Mouse (Mus musculus): ENCODE data around the gene Kmt2b. TPM values are rescaled to one million over a fixed set of nuclear protein-coding genes. Genes with fewer than 3 reads are reported as not detected.

Gene Kmt2b
- polyA plus RNA-seq, 2 experiments = 13.1 to 62.0 TPM

- H3K4me3 ChIP-seq (replicated peaks; ENCODE audit: low read length) = peak overlapping the region; percentile 96
- DNase-seq (ENCODE audit: low spot score) (peak; percentile 92), ATAC-seq (ENCODE audit: low FRiP score, low read depth) (peak; percentile 70)
- WGBS = 28% methylated on average over 40 of the region's 40 CpGs
- peak overlapping the region; percentile 92 for H3K27ac ChIP-seq (replicated peaks; ENCODE audit: low read depth, low read length)
- peaks cover 14% of the 10 kb centered on the region for H3K4me1 ChIP-seq (ENCODE audit: control insufficient read depth, insufficient read depth, low read length)
- H3K9me3 ChIP-seq (ENCODE audit: control insufficient read depth, low read length) = no peaks in the 10 kb centered on the region
- peak overlapping the region; percentile 77 for H3K4me2 ChIP-seq (replicated peaks; ENCODE audit: low read depth, low read length, severe bottlenecking)
- H3K36me3 ChIP-seq (ENCODE audit: control insufficient read depth, insufficient read depth, low read length) = peaks cover 21% of the 10 kb centered on the region
- H3K27me3 ChIP-seq (ENCODE audit: control insufficient read depth, insufficient read depth, low read length) = no peaks in the 10 kb centered on the region
- TF ChIP-seq POLR2A (IDR thresholded peaks at IDR 0.05; ENCODE audit: borderline replicate concordance, extremely low read depth, insufficient read depth, insufficient read length) = no peak
- peak overlapping the region; percentile 98 for H3K9ac ChIP-seq (ENCODE audit: low read depth, low read length, severe bottlenecking)
Measured at GRCm38 (mm10) chr7:30589435-30590301, 1.1 kb upstream of the Kmt2b start.

GRCm38 (mm10) chr7:30587842-30588667 is 471 bp downstream of the Kmt2b start:
- no peak for DNase-seq (ENCODE audit: low spot score)

DNA sequence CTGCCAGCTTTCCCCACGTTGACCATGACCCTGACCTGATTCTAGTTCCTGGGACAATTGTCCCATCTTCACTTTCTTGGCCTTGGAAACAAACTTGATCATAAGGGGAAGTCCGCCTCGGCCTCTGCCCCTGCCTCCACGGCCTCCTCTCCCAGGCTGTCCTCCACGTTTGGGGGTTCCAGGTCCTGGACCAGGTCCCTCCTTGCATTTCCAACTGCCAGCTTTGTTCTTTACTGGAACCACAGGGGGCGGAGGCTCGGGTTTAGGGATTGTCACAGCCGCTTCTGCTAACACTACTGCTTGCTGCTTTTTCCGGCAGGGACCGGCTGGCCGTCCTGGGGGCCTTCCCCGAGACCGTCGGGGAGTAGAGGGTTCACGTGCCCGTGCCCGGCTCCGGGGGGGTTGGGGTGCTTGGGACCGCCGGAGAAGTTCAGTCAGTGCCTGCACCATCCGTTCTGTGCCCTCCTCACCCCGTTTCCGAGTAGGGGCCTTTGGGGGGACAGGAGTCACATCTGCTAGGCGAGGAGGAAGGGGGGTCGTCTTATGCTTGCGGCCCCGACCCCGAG is 2.0 kb downstream of the Kmt2b start:
- H3K27ac ChIP-seq (replicated peaks; ENCODE audit: low read depth, low read length) = no peak overlapping the region
- 86% methylated on average over 28 of the region's 28 CpGs for WGBS
- H3K4me3 ChIP-seq (replicated peaks; ENCODE audit: low read length) = 0 out of 2 replicates have a peak overlapping the region, but pooled peaks have one; percentile 96
- 0 out of 2 replicates have a peak overlapping the region, but pooled peaks have one; percentile 98 for H3K9ac ChIP-seq (ENCODE audit: low read depth, low read length, severe bottlenecking)
- no peaks in the 10 kb centered on the region for H3K9me3 ChIP-seq (ENCODE audit: control insufficient read depth, low read length)
- no peak overlapping the region; the same call in 1 of the 2 replicates for H3K4me2 ChIP-seq (replicated peaks; ENCODE audit: low read depth, low read length, severe bottlenecking)
- no peak for TF ChIP-seq POLR2A (IDR thresholded peaks at IDR 0.05; ENCODE audit: borderline replicate concordance, extremely low read depth, insufficient read depth, insufficient read length)
- DNase-seq (ENCODE audit: low spot score) (no peak), ATAC-seq (ENCODE audit: low FRiP score, low read depth) (no peak)
- H3K36me3 ChIP-seq (ENCODE audit: control insufficient read depth, insufficient read depth, low read length) = peaks cover 52% of the 10 kb centered on the region
- H3K27me3 ChIP-seq (ENCODE audit: control insufficient read depth, insufficient read depth, low read length) = no peaks in the 10 kb centered on the region
- H3K4me1 ChIP-seq (ENCODE audit: control insufficient read depth, insufficient read depth, low read length) = peaks cover 14% of the 10 kb centered on the region

More at GRCm38 (mm10) chr7:30587842-30588667, 471 bp downstream of the Kmt2b start:
- Histone ChIP-seq H3K27ac (replicated peaks; ENCODE audit: low read depth, low read length) (peak overlapping the region; percentile 92), H3K4me1 (ENCODE audit: control insufficient read depth, insufficient read depth, low read length) (peaks cover 14% of the 10 kb centered on the region), H3K27me3 (ENCODE audit: control insufficient read depth, insufficient read depth, low read length) (no peaks in the 10 kb centered on the region), H3K36me3 (ENCODE audit: control insufficient read depth, insufficient read depth, low read length) (peaks cover 37% of the 10 kb centered on the region), H3K4me2 (replicated peaks; ENCODE audit: low read depth, low read length, severe bottlenecking) (peak overlapping the region; percentile 85), H3K9me3 (ENCODE audit: control insufficient read depth, low read length) (no peaks in the 10 kb centered on the region), H3K4me3 (replicated peaks; ENCODE audit: low read length) (peak overlapping the region; percentile 96), H3K9ac (ENCODE audit: low read depth, low read length, severe bottlenecking) (peak overlapping the region; percentile 98)
- under 1% methylated on average over 59 of the region's 67 CpGs for WGBS
- peak; percentile 10 for ATAC-seq (ENCODE audit: low FRiP score, low read depth)
- TF ChIP-seq POLR2A (IDR thresholded peaks at IDR 0.05; ENCODE audit: borderline replicate concordance, extremely low read depth, insufficient read depth, insufficient read length) = no peak

DNA sequence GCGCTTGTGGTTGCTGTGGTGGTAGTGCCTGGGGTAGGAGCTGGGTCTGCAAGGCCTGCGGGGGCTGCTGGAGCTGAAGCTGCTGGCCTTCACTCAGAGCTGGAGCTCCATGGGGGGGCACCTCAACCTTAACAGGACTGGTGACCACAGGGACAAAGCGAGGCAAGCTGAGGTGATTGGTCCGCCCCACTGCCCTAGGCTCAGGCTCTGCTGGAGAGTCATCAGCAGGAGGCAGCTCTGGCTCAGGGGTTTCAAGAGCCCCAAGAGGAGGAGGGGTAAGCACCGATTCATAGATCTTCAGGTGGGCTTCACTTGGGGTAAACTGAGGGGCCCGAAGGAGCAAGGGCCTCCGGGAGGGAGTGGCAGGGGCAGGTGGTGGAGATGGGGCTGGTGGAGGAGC is 3.4 kb downstream of the Kmt2b start:
- WGBS = 95% methylated on average over 7 of the region's 7 CpGs
- no peak for TF ChIP-seq POLR2A (IDR thresholded peaks at IDR 0.05; ENCODE audit: borderline replicate concordance, extremely low read depth, insufficient read depth, insufficient read length)
- no peak overlapping the region for H3K4me2 ChIP-seq (replicated peaks; ENCODE audit: low read depth, low read length, severe bottlenecking)
- no peak overlapping the region for H3K9ac ChIP-seq (ENCODE audit: low read depth, low read length, severe bottlenecking)
- H3K9me3 ChIP-seq (ENCODE audit: control insufficient read depth, low read length) = no peaks in the 10 kb centered on the region
- DNase-seq (ENCODE audit: low spot score) (no peak), ATAC-seq (ENCODE audit: low FRiP score, low read depth) (no peak)
- H3K4me3 ChIP-seq (replicated peaks; ENCODE audit: low read length) = no peak overlapping the region
- no peak overlapping the region for H3K27ac ChIP-seq (replicated peaks; ENCODE audit: low read depth, low read length)
- H3K4me1 ChIP-seq (ENCODE audit: control insufficient read depth, insufficient read depth, low read length) = peaks cover 14% of the 10 kb centered on the region
- peaks cover 66% of the 10 kb centered on the region for H3K36me3 ChIP-seq (ENCODE audit: control insufficient read depth, insufficient read depth, low read length)
- no peaks in the 10 kb centered on the region for H3K27me3 ChIP-seq (ENCODE audit: control insufficient read depth, insufficient read depth, low read length)

- no peak overlapping the region for H3K4me2 ChIP-seq (replicated peaks; ENCODE audit: low read depth, low read length, severe bottlenecking)
- no peaks in the 10 kb centered on the region for H3K9me3 ChIP-seq (ENCODE audit: control insufficient read depth, low read length)
- TF ChIP-seq POLR2A (IDR thresholded peaks at IDR 0.05; ENCODE audit: borderline replicate concordance, extremely low read depth, insufficient read depth, insufficient read length) = no peak
- 97% methylated on average over 10 of the region's 10 CpGs for WGBS
- H3K27ac ChIP-seq (replicated peaks; ENCODE audit: low read depth, low read length) = no peak overlapping the region
- H3K4me1 ChIP-seq (ENCODE audit: control insufficient read depth, insufficient read depth, low read length) = peaks cover 11% of the 10 kb centered on the region
- no peak for DNase-seq (ENCODE audit: low spot score)
- no peaks in the 10 kb centered on the region for H3K27me3 ChIP-seq (ENCODE audit: control insufficient read depth, insufficient read depth, low read length)
- no peak for ATAC-seq (ENCODE audit: low FRiP score, low read depth)
- peaks cover 74% of the 10 kb centered on the region for H3K36me3 ChIP-seq (ENCODE audit: control insufficient read depth, insufficient read depth, low read length)
- no peak overlapping the region for H3K4me3 ChIP-seq (replicated peaks; ENCODE audit: low read length)
- H3K9ac ChIP-seq (ENCODE audit: low read depth, low read length, severe bottlenecking) = no peak overlapping the region
Measured at GRCm38 (mm10) chr7:30584339-30584738, 4.2 kb downstream of the Kmt2b start.

All from limb, embryonic 14.5 days (tissue).